Mouse (Mus musculus) heart, postnatal 0 days (tissue): ENCODE data around the gene Supt7l. TPM values are rescaled to one million over a fixed set of nuclear protein-coding genes. Genes with fewer than 3 reads are reported as not detected.

Experiments used
- ATAC-seq: fragments of 200-750 bp; cut with Nextera tagmentation; 2 replicates; pipeline ENCODE4 v1.8.0; 2017; ENCODE audit warnings: low read depth, moderate number of reproducible peaks, moderate library complexity; ENCODE audit not compliant: insufficient read depth
- DNase-seq: peaks from one replicate; pipeline ENCODE4 v3.0.0-alpha.2; 2016; ENCODE audit warnings: low spot score
- H3K27ac ChIP-seq: fragments of 300-500 bp; sonication (generic); 2 replicates; pipeline ENCODE4 v1.5.1; 2014; ENCODE audit warnings: low read depth, mild to moderate bottlenecking
- H3K27me3 ChIP-seq: fragments of 300-500 bp; sonication (generic); 2 replicates; pipeline ENCODE4 v1.6.1; 2014; ENCODE audit warnings: low read length, mixed read lengths; ENCODE audit not compliant: control insufficient read depth, insufficient read depth
- H3K36me3 ChIP-seq: fragments of 300-500 bp; sonication (generic); replicated peaks from 2 replicates; pipeline ENCODE4 v1.6.1; 2014; ENCODE audit warnings: low read length, mixed read lengths; ENCODE audit not compliant: control insufficient read depth, insufficient read depth
- H3K4me1 ChIP-seq: fragments of 300-500 bp; sonication (generic); 2 replicates; pipeline ENCODE4 v1.6.1; 2014; ENCODE audit warnings: antibody characterized with exemption; ENCODE audit not compliant: control insufficient read depth, insufficient read depth
- H3K4me2 ChIP-seq: fragments of 300-500 bp; sonication (generic); 2 replicates; pipeline ENCODE4 v1.6.1; 2014; ENCODE audit warnings: low read depth, mild to moderate bottlenecking, low read length, moderate library complexity
- H3K4me3 ChIP-seq: fragments of 300-500 bp; sonication (generic); 2 replicates; pipeline ENCODE4 v1.5.1; 2014; ENCODE audit warnings: low read depth, low read length
- H3K9ac ChIP-seq: fragments of 300-500 bp; sonication (generic); replicated peaks from 2 replicates; pipeline ENCODE4 v1.6.1; 2014; ENCODE audit warnings: low read depth, low read length, mixed read lengths
- H3K9me3 ChIP-seq: fragments of 300-500 bp; sonication (generic); replicated peaks from 2 replicates; pipeline ENCODE4 v1.6.1; 2016; ENCODE audit warnings: low read length; ENCODE audit not compliant: control insufficient read depth
- CTCF ChIP-seq: IDR thresholded peaks from 2 replicates; pipeline ENCODE4 v1.5.1; 2016; ENCODE audit warnings: antibody characterized with exemption, control low read depth, low read depth
- EP300 ChIP-seq: IDR thresholded peaks from 2 replicates; pipeline ENCODE4 v1.6.1; 2016; ENCODE audit warnings: antibody characterized with exemption, low read depth
- WGBS: fragments of 180-500 bp; shearing (Covaris S2); extraction: QIAGEN DNeasy Blood & Tissue Kit; methylation state at CpG from one replicate; pipeline ENCODE4 v1.1.7; 2014; 5-methylcytosine and 5-hydroxymethylcytosine counted together
- polyA plus RNA-seq: library from polyadenylated mRNA; unstranded; fragments of >200 nt; fragmentation: Nextera tagmentation; extraction: Ambion mirVana; gene quantifications from 2 replicates; pipeline ENCODE4 v1.2.1, GENCODE M21; 2015
- total RNA-seq: library from RNA; depleted of rRNA; stranded (reverse); fragments of >200 nt; gene quantifications from 2 replicates; pipeline ENCODE4 v1.2.3, GENCODE M21; 2014; ENCODE audit warnings: low replicate concordance

Gene Supt7l
- total and polyA plus RNA-seq, 2 experiments from 2014 or later: 13.5 to 23.7 TPM

- ATAC-seq (no peak), DNase-seq (no peak)
- Histone ChIP-seq H3K9me3 (no peaks in the 10 kb centered on the region), H3K4me3 (no peak overlapping the region), H3K4me1 (peaks cover 47% of the 10 kb centered on the region), H3K4me2 (no peak overlapping the region), H3K36me3 (no peaks in the 10 kb centered on the region), H3K27ac (no peak overlapping the region), H3K9ac (no peak overlapping the region), H3K27me3 (no peaks in the 10 kb centered on the region)
- TF ChIP-seq CTCF (no peak), EP300 (no peak)
- WGBS: 70% methylated on average over 3 of the region's 3 CpGs
These were observed 38.9 kb upstream of the Supt7l start for GRCm38 (mm10) chr5:31566457-31566856.

DNA sequence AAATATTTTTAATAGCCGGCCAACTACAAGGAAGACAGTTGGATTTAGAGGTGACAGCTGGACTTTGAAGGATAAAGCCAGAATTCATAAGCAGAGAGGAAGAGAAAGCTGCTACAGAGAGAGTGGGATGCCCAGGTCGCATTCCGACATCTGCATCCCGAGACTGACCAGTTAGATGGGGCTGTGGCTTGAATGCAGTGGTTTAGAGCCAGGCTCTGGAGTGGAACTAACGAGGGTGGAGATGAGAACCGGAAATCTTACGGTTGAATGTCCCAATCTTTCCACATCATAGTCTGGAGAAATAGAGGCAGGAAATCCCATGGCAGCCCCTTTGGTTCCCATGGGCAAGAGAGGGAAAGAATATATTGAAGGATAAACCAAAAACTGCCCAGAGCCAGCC is 38.4 kb upstream of the Supt7l start:
- H3K4me2 ChIP-seq: no peak overlapping the region
- 93% methylated on average over 7 of the region's 7 CpGs for WGBS
- H3K36me3 ChIP-seq: no peaks in the 10 kb centered on the region
- H3K27ac ChIP-seq: no peak overlapping the region
- no peaks in the 10 kb centered on the region for H3K9me3 ChIP-seq
- H3K4me1 ChIP-seq: peaks cover 43% of the 10 kb centered on the region
- no peak overlapping the region for H3K9ac ChIP-seq
- no peak overlapping the region for H3K4me3 ChIP-seq
- ATAC-seq: no peak
- no peak for DNase-seq
- no peak for TF ChIP-seq CTCF
- TF ChIP-seq EP300: no peak
- H3K27me3 ChIP-seq: no peaks in the 10 kb centered on the region

- WGBS: 21% methylated on average over 4 of the region's 4 CpGs
- ATAC-seq: peak; percentile 71
These were observed 37.4 kb upstream of the Supt7l start for GRCm38 (mm10) chr5:31564976-31565375.

GRCm38 (mm10) chr5:31563905-31564304 is 36.3 kb upstream of the Supt7l start:
- Histone ChIP-seq H3K9me3 (no peaks in the 10 kb centered on the region), H3K27me3 (no peaks in the 10 kb centered on the region), H3K9ac (no peak overlapping the region), H3K27ac (no peak overlapping the region), H3K4me2 (no peak overlapping the region), H3K4me3 (no peak overlapping the region), H3K36me3 (0 out of 2 replicates have a peak, but pooled peaks cover 8% of the 10 kb centered on the region), H3K4me1 (peaks cover 26% of the 10 kb centered on the region)
- DNase-seq: no peak
- ATAC-seq: no peak
- 29% methylated on average over 7 of the region's 7 CpGs for WGBS
- TF ChIP-seq EP300 (no peak), CTCF (no peak)

More at GRCm38 (mm10) chr5:31564976-31565375, 37.4 kb upstream of the Supt7l start:
- H3K4me3 ChIP-seq: no peak overlapping the region
- TF ChIP-seq CTCF (no peak), EP300 (no peak)
- no peak overlapping the region for H3K4me2 ChIP-seq
- no peaks in the 10 kb centered on the region for H3K9me3 ChIP-seq
- peak overlapping the region; percentile 56 for H3K27ac ChIP-seq
- no peak overlapping the region for H3K9ac ChIP-seq
- H3K4me1 ChIP-seq: peaks cover 34% of the 10 kb centered on the region
- no peaks in the 10 kb centered on the region for H3K27me3 ChIP-seq
- 0 out of 2 replicates have a peak, but pooled peaks cover 7% of the 10 kb centered on the region for H3K36me3 ChIP-seq
- peak; percentile 84 for DNase-seq

GRCm38 (mm10) chr5:31563496-31563895 is 35.9 kb upstream of the Supt7l start:
- no peak for ATAC-seq

GRCm38 (mm10) chr5:31562036-31562666 is 34.5 kb upstream of the Supt7l start:
- Histone ChIP-seq H3K4me3 (no peak overlapping the region), H3K9me3 (no peaks in the 10 kb centered on the region), H3K27ac (peak overlapping the region; percentile 66), H3K4me2 (no peak overlapping the region), H3K4me1 (peaks cover 18% of the 10 kb centered on the region; the same call in 1 of the 2 replicates), H3K9ac (no peak overlapping the region), H3K36me3 (peaks cover 14% of the 10 kb centered on the region; the same call in 1 of the 2 replicates), H3K27me3 (no peaks in the 10 kb centered on the region)
- 52% methylated on average over 7 of the region's 7 CpGs for WGBS
- DNase-seq: peak; percentile 57
- no peak; the same call in 1 of the 2 replicates for TF ChIP-seq EP300
- TF ChIP-seq CTCF: no peak
- ATAC-seq: peak; percentile 53; the same call in 1 of the 2 replicates

More at GRCm38 (mm10) chr5:31563496-31563895, 35.9 kb upstream of the Supt7l start:
- Histone ChIP-seq H3K9ac (no peak overlapping the region), H3K4me2 (no peak overlapping the region), H3K27me3 (no peaks in the 10 kb centered on the region), H3K27ac (0 out of 2 replicates have a peak overlapping the region, but pooled peaks have one; percentile 66), H3K4me3 (no peak overlapping the region), H3K4me1 (peaks cover 22% of the 10 kb centered on the region), H3K36me3 (0 out of 2 replicates have a peak, but pooled peaks cover 8% of the 10 kb centered on the region), H3K9me3 (no peaks in the 10 kb centered on the region)
- 7% methylated on average over 6 of the region's 6 CpGs for WGBS
- TF ChIP-seq EP300 (no peak), CTCF (peak; percentile 98)
- DNase-seq: peak; percentile 89
